Mouse (Mus musculus) lung, adult 2 months (tissue): ENCODE measurements at regions not wholly inside any gene's neighbourhood (a gene's known extent, or its start where the extent isn't known, plus 50 kb on each side); places are given as distances from the start of the nearest gene placed in this dataset.

Source experiments
- CTCF ChIP-seq: fragments of 200-500 bp; IDR thresholded peaks from 2 replicates; pipeline ENCODE4 v1.5.1; 2011; ENCODE audit warnings: mild to moderate bottlenecking, low read length, control low read depth; ENCODE audit not compliant: insufficient read depth
- POLR2A ChIP-seq: fragments of 200-500 bp; IDR thresholded peaks from 2 replicates; pipeline ENCODE4 v1.6.1; 2011; ENCODE audit warnings: low read depth, mild to moderate bottlenecking, control low read depth, low read length, borderline replicate concordance; ENCODE audit errors: extremely low read depth

- TF ChIP-seq CTCF: no peak
- no peak for TF ChIP-seq POLR2A
Measured at GRCm38 (mm10) chr15:63527318-63527717, 317.7 kb downstream of the Gsdmc2 start.
